Mouse (Mus musculus): ENCODE measurements at regions not wholly inside any gene's neighbourhood (a gene's known extent, or its start where the extent isn't known, plus 50 kb on each side); places are given as distances from the start of the nearest gene placed in this dataset.

DNA sequence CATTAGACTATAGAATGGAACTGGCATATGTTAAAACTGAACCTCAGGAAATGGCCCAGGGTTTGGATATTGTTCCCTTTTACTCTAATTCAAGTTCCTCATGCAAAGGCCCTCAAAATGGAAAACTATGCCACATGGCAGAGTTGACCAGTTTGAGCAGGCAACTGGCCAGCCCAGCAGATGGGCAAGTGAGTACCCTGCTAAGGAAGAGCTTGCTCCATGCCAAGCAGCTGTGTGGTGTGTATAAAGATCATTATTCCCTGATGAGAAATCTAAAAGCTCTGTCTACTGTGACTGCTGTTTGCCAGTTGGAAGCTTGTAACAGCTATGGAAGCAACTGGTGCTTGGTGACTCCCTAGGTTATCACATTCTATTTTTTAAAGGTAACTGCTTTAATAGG, 453.4 kb upstream of the Foxg1 start:
- Histone ChIP-seq H3K27ac (ENCODE audit: low read length) (no peak overlapping the region), H3K9ac (ENCODE audit: low read depth, low read length) (no peak overlapping the region), H3K9me3 (replicated peaks; ENCODE audit: control insufficient read depth, low read length, poor library complexity, severe bottlenecking) (no peaks in the 10 kb centered on the region), H3K27me3 (ENCODE audit: control insufficient read depth, insufficient read depth, low read depth, low read length) (no peaks in the 10 kb centered on the region), H3K4me1 (ENCODE audit: control insufficient read depth, insufficient read depth, low read length) (no peaks in the 10 kb centered on the region), H3K4me2 (ENCODE audit: low read length) (no peak overlapping the region), H3K36me3 (ENCODE audit: control insufficient read depth, insufficient read depth, low read length) (no peaks in the 10 kb centered on the region), H3K4me3 (ENCODE audit: low read depth, low read length) (no peak overlapping the region)
- ATAC-seq = no peak

DNA sequence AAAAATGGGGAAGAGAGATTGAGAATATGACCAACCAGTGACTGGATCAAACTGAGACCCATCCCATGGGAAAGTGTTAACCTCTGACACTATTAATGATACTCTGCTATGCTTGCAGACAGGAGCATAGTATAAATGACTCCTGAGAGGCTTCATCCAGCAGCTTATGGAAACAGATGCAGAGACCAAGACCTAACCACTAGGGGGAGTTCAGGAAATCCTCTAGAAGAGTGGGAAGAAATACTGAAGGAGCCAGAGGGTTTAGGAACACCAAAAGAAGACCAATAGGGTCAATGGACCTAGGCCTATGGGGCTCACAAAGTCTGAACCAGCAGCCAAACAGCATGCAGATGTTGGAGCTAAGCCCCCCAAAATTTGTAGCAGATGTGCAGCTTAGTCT, 436.0 kb upstream of the Foxg1 start:
- no peak overlapping the region for H3K4me2 ChIP-seq (ENCODE audit: low read length)
- H3K9me3 ChIP-seq (replicated peaks; ENCODE audit: control insufficient read depth, low read length, poor library complexity, severe bottlenecking) = no peaks in the 10 kb centered on the region
- ATAC-seq = no peak
- no peak overlapping the region for H3K9ac ChIP-seq (ENCODE audit: low read depth, low read length)
- no peaks in the 10 kb centered on the region for H3K36me3 ChIP-seq (ENCODE audit: control insufficient read depth, insufficient read depth, low read length)
- H3K27ac ChIP-seq (ENCODE audit: low read length) = no peak overlapping the region
- H3K4me1 ChIP-seq (ENCODE audit: control insufficient read depth, insufficient read depth, low read length) = no peaks in the 10 kb centered on the region
- H3K4me3 ChIP-seq (ENCODE audit: low read depth, low read length) = no peak overlapping the region
- no peaks in the 10 kb centered on the region for H3K27me3 ChIP-seq (ENCODE audit: control insufficient read depth, insufficient read depth, low read depth, low read length)

DNA sequence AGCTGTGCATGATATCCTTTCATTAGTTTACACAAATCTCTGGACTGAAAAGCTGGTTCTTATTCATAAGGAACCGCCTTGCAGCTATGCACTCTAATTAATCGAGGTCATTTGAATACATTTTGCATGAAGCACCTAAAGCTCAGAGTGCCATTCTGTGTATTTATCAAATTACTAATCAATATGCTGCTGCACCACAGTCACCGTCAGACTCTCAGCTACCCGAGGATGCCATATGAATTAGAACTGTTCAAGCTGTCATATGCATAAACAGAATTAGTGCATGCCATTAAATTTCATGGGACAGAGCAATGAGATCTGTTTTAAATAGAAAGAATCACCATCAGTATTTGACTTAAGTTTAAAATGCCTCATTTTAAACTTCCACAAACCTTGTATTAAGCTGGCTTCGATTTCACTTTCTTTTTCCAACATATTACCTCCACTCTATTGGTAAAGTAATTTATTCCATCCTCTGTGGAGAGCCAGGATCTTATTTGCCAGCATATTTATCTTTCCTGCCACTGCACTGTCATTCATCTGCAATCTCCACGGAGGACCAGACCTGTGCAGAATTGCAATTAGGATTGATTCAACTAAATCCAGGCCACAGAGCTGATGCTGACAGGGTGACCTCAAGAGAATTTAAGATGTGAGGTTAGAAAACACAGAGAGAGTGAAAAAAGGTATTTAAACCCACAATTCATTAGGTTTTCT, 423.0 kb upstream of the Foxg1 start:
- H3K4me1 ChIP-seq (ENCODE audit: control insufficient read depth, insufficient read depth, low read length) = peaks cover 13% of the 10 kb centered on the region
- no peaks in the 10 kb centered on the region for H3K36me3 ChIP-seq (ENCODE audit: control insufficient read depth, insufficient read depth, low read length)
- peak; percentile 95 for ATAC-seq
- no peak overlapping the region for H3K9ac ChIP-seq (ENCODE audit: low read depth, low read length)
- no peak overlapping the region for H3K4me3 ChIP-seq (ENCODE audit: low read depth, low read length)
- H3K27ac ChIP-seq (ENCODE audit: low read length) = peak overlapping the region; percentile 78
- H3K9me3 ChIP-seq (replicated peaks; ENCODE audit: control insufficient read depth, low read length, poor library complexity, severe bottlenecking) = no peaks in the 10 kb centered on the region
- no peaks in the 10 kb centered on the region for H3K27me3 ChIP-seq (ENCODE audit: control insufficient read depth, insufficient read depth, low read depth, low read length)
- H3K4me2 ChIP-seq (ENCODE audit: low read length) = peak overlapping the region; percentile 27
- WGBS = 14% methylated on average over 6 of the region's 6 CpGs

DNA sequence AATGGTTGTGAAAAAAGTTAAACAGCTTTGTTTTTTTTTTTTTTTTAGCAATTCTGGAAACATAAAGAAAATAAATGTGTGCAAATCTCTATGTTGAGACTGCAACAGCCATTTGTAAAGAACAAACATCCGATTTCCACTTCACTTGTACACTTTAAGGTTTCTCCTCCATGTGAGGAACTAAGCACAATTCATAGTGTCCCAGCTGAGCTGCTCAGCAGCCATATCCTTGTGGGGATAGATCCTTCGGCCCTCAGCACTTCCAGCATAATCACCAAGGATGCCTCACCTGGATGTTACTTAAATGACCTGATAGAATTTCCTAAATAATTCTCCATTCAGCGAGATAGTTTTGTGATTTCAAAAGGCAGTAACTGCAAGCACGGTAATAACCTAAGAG, 422.4 kb upstream of the Foxg1 start:
- H3K9ac ChIP-seq (ENCODE audit: low read depth, low read length) = no peak overlapping the region
- H3K4me2 ChIP-seq (ENCODE audit: low read length) = no peak overlapping the region
- peak; percentile 57; the same call in 1 of the 2 replicates for ATAC-seq
- H3K9me3 ChIP-seq (replicated peaks; ENCODE audit: control insufficient read depth, low read length, poor library complexity, severe bottlenecking) = no peaks in the 10 kb centered on the region
- WGBS = 43% methylated on average over 4 of the region's 4 CpGs
- no peaks in the 10 kb centered on the region for H3K27me3 ChIP-seq (ENCODE audit: control insufficient read depth, insufficient read depth, low read depth, low read length)
- H3K36me3 ChIP-seq (ENCODE audit: control insufficient read depth, insufficient read depth, low read length) = no peaks in the 10 kb centered on the region
- H3K27ac ChIP-seq (ENCODE audit: low read length) = peak overlapping the region; percentile 71
- H3K4me3 ChIP-seq (ENCODE audit: low read depth, low read length) = no peak overlapping the region
- peaks cover 13% of the 10 kb centered on the region for H3K4me1 ChIP-seq (ENCODE audit: control insufficient read depth, insufficient read depth, low read length)

DNA sequence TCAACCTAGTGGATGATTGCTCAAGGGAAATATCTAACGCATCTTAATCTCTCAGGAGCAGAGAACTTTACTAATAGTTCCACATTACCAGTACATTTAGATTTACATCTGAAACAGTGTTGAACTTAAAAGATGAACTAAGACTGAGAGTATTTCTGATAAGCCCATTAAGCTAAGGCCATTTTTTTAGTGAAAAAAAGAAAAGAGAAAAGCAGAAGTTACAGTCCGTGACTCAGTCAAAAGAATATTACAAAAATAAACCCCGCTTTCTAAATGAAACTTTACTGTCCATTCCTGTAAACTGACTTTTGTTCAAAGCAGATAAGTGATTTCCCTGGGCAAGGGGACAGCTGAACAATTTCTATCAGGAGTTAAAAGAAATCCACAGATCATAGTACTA, 419.0 kb upstream of the Foxg1 start:
- no peak overlapping the region for H3K4me2 ChIP-seq (ENCODE audit: low read length)
- no peak for ATAC-seq
- H3K9me3 ChIP-seq (replicated peaks; ENCODE audit: control insufficient read depth, low read length, poor library complexity, severe bottlenecking) = no peaks in the 10 kb centered on the region
- H3K9ac ChIP-seq (ENCODE audit: low read depth, low read length) = no peak overlapping the region
- H3K27ac ChIP-seq (ENCODE audit: low read length) = no peak overlapping the region
- no peaks in the 10 kb centered on the region for H3K36me3 ChIP-seq (ENCODE audit: control insufficient read depth, insufficient read depth, low read length)
- WGBS = 89% methylated on average over 3 of the region's 3 CpGs
- H3K27me3 ChIP-seq (ENCODE audit: control insufficient read depth, insufficient read depth, low read depth, low read length) = no peaks in the 10 kb centered on the region
- H3K4me3 ChIP-seq (ENCODE audit: low read depth, low read length) = no peak overlapping the region
- peaks cover 13% of the 10 kb centered on the region for H3K4me1 ChIP-seq (ENCODE audit: control insufficient read depth, insufficient read depth, low read length)

Data from midbrain, embryonic 16.5 days (tissue).